Mouse (Mus musculus): ENCODE measurements around the gene Ccdc85b.
"Not testable (repeated sequence)": the region's sequence is repeated elsewhere in the genome, so short reads cannot be mapped to it uniquely, and the experiment has no call there.

Ccdc85b gene

GRCm38 (mm10) chr19:5457746-5458442 lies at the start of gene Ccdc85b:
TSS of gene Ccdc85b (minus strand) at chr19:5457894.
- DNase-seq (ENCODE audit: low spot score in 2 of 2) = no peak

GRCm38 (mm10) chr19:5503687-5504086 lies 46.0 kb upstream of the Ccdc85b start, which contains the start of gene 1700020D05Rik:
TSS of gene 1700020D05Rik (minus strand) at chr19:5503787.
- no peak for DNase-seq (ENCODE audit: low spot score in 2 of 2)

GRCm38 (mm10) chr19:5500330-5500875 lies 42.7 kb upstream of the Ccdc85b start:
- no peak for DNase-seq (ENCODE audit: low spot score in 2 of 2)

- DNase-seq (ENCODE audit: low spot score in 2 of 2) = no peak
These were observed 38.3 kb upstream of the Ccdc85b start for GRCm38 (mm10) chr19:5496052-5496370.

GRCm38 (mm10) chr19:5495353-5496051 lies 37.8 kb upstream of the Ccdc85b start:
- no peak for DNase-seq (ENCODE audit: low spot score in 2 of 2)

- no peak for DNase-seq (ENCODE audit: low spot score in 2 of 2)
These were observed 36.6 kb upstream of the Ccdc85b start for GRCm38 (mm10) chr19:5494314-5494713.

- not testable (repeated sequence) for DNase-seq (ENCODE audit: low spot score in 2 of 2)
These were observed 35.6 kb upstream of the Ccdc85b start for GRCm38 (mm10) chr19:5493301-5493721.

GRCm38 (mm10) chr19:5492641-5493040 lies 34.9 kb upstream of the Ccdc85b start:
- DNase-seq (ENCODE audit: low spot score in 2 of 2) = no peak

GRCm38 (mm10) chr19:5490898-5491708 lies 33.4 kb upstream of the Ccdc85b start:
- peak; percentile 78 to 79 for DNase-seq (ENCODE audit: low spot score in 2 of 2)

GRCm38 (mm10) chr19:5490313-5490897 lies 32.7 kb upstream of the Ccdc85b start, which contains the start of gene Cfl1:
TSS of gene Cfl1 (plus strand) at chr19:5490455.
- peak; percentile 92 to 93 for DNase-seq (ENCODE audit: low spot score in 2 of 2)

- not testable (repeated sequence) for DNase-seq (ENCODE audit: low spot score in 2 of 2)
These were observed 32.0 kb upstream of the Ccdc85b start for GRCm38 (mm10) chr19:5489721-5490120.

- DNase-seq (ENCODE audit: low spot score in 2 of 2) = peak; percentile 96 to 97
These were observed 31.3 kb upstream of the Ccdc85b start for GRCm38 (mm10) chr19:5488878-5489571.

GRCm38 (mm10) chr19:5487768-5488550 lies 30.3 kb upstream of the Ccdc85b start, which contains the start of gene Mus81:
TSS of gene Mus81 (minus strand) at chr19:5488402.
- peak; percentile 94 to 95 for DNase-seq (ENCODE audit: low spot score in 2 of 2)

GRCm38 (mm10) chr19:5486771-5487170 lies 29.1 kb upstream of the Ccdc85b start:
- no peak for DNase-seq (ENCODE audit: low spot score in 2 of 2)

- DNase-seq (ENCODE audit: low spot score in 2 of 2) = no peak
These were observed 28.6 kb upstream of the Ccdc85b start for GRCm38 (mm10) chr19:5486286-5486685.

GRCm38 (mm10) chr19:5485821-5486220 lies 28.1 kb upstream of the Ccdc85b start:
- DNase-seq (ENCODE audit: low spot score in 2 of 2) = no peak

- DNase-seq (ENCODE audit: low spot score in 2 of 2) = no peak
These were observed 27.7 kb upstream of the Ccdc85b start for GRCm38 (mm10) chr19:5485371-5485770.

GRCm38 (mm10) chr19:5484496-5484895 lies 26.8 kb upstream of the Ccdc85b start:
- DNase-seq (ENCODE audit: low spot score in 2 of 2) = no peak

GRCm38 (mm10) chr19:5483386-5484359 lies 26.0 kb upstream of the Ccdc85b start:
- DNase-seq (ENCODE audit: low spot score in 2 of 2) = no peak

All from urinary bladder, postnatal 4 days (tissue).